Comparison of ENCODE assay signal across 18 mouse cellular contexts in genomic region chr1:62412988-62413387, GRCm38 (mm10).
"Had no signal": no experiment of that assay in that cellular context is flagged by ENCODE, and none has a peak within 500 bp of the region (broad histone marks: within the 10 kb centered on the region; RNA-seq: fewer than 3 reads in every experiment).

No protein-coding gene starts in this region.

- H3K9me3 ChIP-seq: intestine, embryonic 15.5 days; limb, embryonic 12.5 days; limb, embryonic 15.5 days; midbrain, embryonic 13.5 days; neural tube, embryonic 13.5 days; stomach, embryonic 15.5 days had no signal

- H3K36me3 ChIP-seq: intestine, embryonic 15.5 days; limb, embryonic 12.5 days; limb, embryonic 15.5 days; midbrain, embryonic 13.5 days; neural tube, embryonic 13.5 days; stomach, embryonic 15.5 days had no signal

- H3K9ac ChIP-seq: intestine, embryonic 15.5 days; limb, embryonic 12.5 days; limb, embryonic 15.5 days; liver, embryonic 14.5 days; midbrain, embryonic 13.5 days; neural tube, embryonic 13.5 days; stomach, embryonic 15.5 days had no signal

- DNase-seq: kidney, adult 11 months; kidney, adult 9 months; kidney, postnatal 14 days; kidney, postnatal 4 days; left cerebral cortex, postnatal 4 days; lung, adult 2 months; right cerebral cortex, postnatal 25 days; spleen, adult 18-20 months; thymus, postnatal 25 days had no signal

- H3K27ac ChIP-seq: intestine, embryonic 15.5 days; limb, embryonic 12.5 days; limb, embryonic 15.5 days; liver, embryonic 14.5 days; midbrain, embryonic 13.5 days; neural tube, embryonic 13.5 days; stomach, embryonic 15.5 days had no signal

- ATAC-seq: intestine, embryonic 15.5 days; midbrain, embryonic 13.5 days; midbrain, embryonic 16.5 days had no signal

- H3K27me3 ChIP-seq: intestine, embryonic 15.5 days; limb, embryonic 15.5 days; midbrain, embryonic 13.5 days; neural tube, embryonic 13.5 days; stomach, embryonic 15.5 days had no signal

- H3K4me1 ChIP-seq: intestine, embryonic 15.5 days; midbrain, embryonic 13.5 days; stomach, embryonic 15.5 days had no signal

- H3K4me2 ChIP-seq: intestine, embryonic 15.5 days; limb, embryonic 12.5 days; limb, embryonic 15.5 days; midbrain, embryonic 13.5 days; neural tube, embryonic 13.5 days; stomach, embryonic 15.5 days had no signal

- H3K4me3 ChIP-seq: intestine, embryonic 15.5 days; limb, embryonic 12.5 days; limb, embryonic 15.5 days; midbrain, embryonic 13.5 days; myocyte; neural tube, embryonic 13.5 days; stomach, embryonic 15.5 days had no signal
